In genomic region chr13:54621155-54621932, GRCm38 (mm10) we compare ENCODE assay signal across 7 mouse cellular contexts. TPM values are rescaled to one million over a fixed set of nuclear protein-coding genes. Genes with fewer than 3 reads are reported as not detected.
A peak's percentile ranks its signal among the peaks of the same experiment; 100 is the strongest.
DNase-seq lines count a peak whose midpoint lies in the region; ATAC-seq lines count a peak whose summit lies in the region.

Gene Faf2 (plus strand): TSS chr13:54621784.

- 10% methylated on average over 44 of the region's 44 CpGs for WGBS in intestine, embryonic 15.5 days
- WGBS in midbrain, embryonic 10.5 days = 12% methylated on average over 44 of the region's 44 CpGs

- peak; percentile 100 for DNase-seq in adrenal gland, adult 18-20 months (ENCODE audit: low spot score in 2 of 2)
- DNase-seq in embryo, embryonic 11 days = peak; percentile 98
- peak; percentile 98 to 99 for DNase-seq in gastrocnemius, postnatal 36 days
- DNase-seq in left cerebral cortex, postnatal 25 days (ENCODE audit: low spot score in 2 of 2) = peak; percentile 99
- peak; percentile 99 for DNase-seq in midbrain, embryonic 10.5 days (ENCODE audit: low spot score)
- peak; percentile 100 for DNase-seq in right cerebral cortex, postnatal 4 days

- H3K4me1 ChIP-seq in intestine, embryonic 15.5 days (replicated peaks) = peaks cover 10% of the 10 kb centered on the region
- peaks cover 24% of the 10 kb centered on the region for H3K4me1 ChIP-seq in midbrain, embryonic 10.5 days

- no peaks in the 10 kb centered on the region for H3K27me3 ChIP-seq in intestine, embryonic 15.5 days (replicated peaks)
- H3K27me3 ChIP-seq in midbrain, embryonic 10.5 days (ENCODE audit: low read depth, poor library complexity, severe bottlenecking) = no peaks in the 10 kb centered on the region

- H3K36me3 ChIP-seq in intestine, embryonic 15.5 days = no peaks in the 10 kb centered on the region
- H3K36me3 ChIP-seq in midbrain, embryonic 10.5 days = peaks cover 19% of the 10 kb centered on the region

- peak within 1 kb of the TSS; percentile 96 for H3K9ac ChIP-seq in intestine, embryonic 15.5 days

- ATAC-seq in intestine, embryonic 15.5 days = peak; percentile 99

- intact Hi-C loops in gastrocnemius, postnatal 36 days (cut with DNase I) = loop anchor here (2.0 kb wide), 1 partner anchor 31 kb away; the partner anchor contains the start of genes Higd2a and Nop16
- intact Hi-C loops in left cerebral cortex, postnatal 25 days (cut with DNase I) = no loop called here

- no peaks in the 10 kb centered on the region for H3K9me3 ChIP-seq in intestine, embryonic 15.5 days
- no peaks in the 10 kb centered on the region for H3K9me3 ChIP-seq in midbrain, embryonic 10.5 days (replicated peaks)

- H3K27ac ChIP-seq in intestine, embryonic 15.5 days = peak within 1 kb of the TSS; percentile 85
- H3K27ac ChIP-seq in midbrain, embryonic 10.5 days (replicated peaks) = peak within 1 kb of the TSS; percentile 98

- peak within 1 kb of the TSS; percentile 79 for H3K4me2 ChIP-seq in intestine, embryonic 15.5 days (replicated peaks)

- H3K4me3 ChIP-seq in intestine, embryonic 15.5 days (replicated peaks) = peak within 1 kb of the TSS; percentile 92
- H3K4me3 ChIP-seq in midbrain, embryonic 10.5 days = peak within 1 kb of the TSS; percentile 97

RNA-seq across cellular contexts. Expression of gene Faf2, which starts in this region (rescaled TPM):
- total RNA-seq in adrenal gland, adult 18-20 months (2021) = 10 to 100 TPM; 62.3 to 83.1 TPM
- 10 to 100 TPM; 10.5 to 13.8 TPM for total RNA-seq in gastrocnemius, postnatal 36 days (2021)
- 67.5 and 68.5 TPM in 2 replicates for polyA plus RNA-seq in intestine, embryonic 15.5 days (2015; fragmentation: Nextera tagmentation; extraction: Ambion mirVana)
- 10 to 100 TPM; 51.6 to 61.1 TPM for total RNA-seq in left cerebral cortex, postnatal 25 days (2021)
- polyA plus RNA-seq in midbrain, embryonic 10.5 days (2016; fragmentation: Nextera tagmentation; extraction: Ambion mirVana) = 88.4 and 89.7 TPM in 2 replicates

Comparison
In these comparisons a context has a peak if more than half of its experiments do, and no peak if none do; other contexts are left out.
1. Peak in every context shown above with its lines: DNase-seq, ATAC-seq, H3K4me3 ChIP-seq and H3K27ac ChIP-seq.